Mouse (Mus musculus): ENCODE data around the gene Vmac.

The Vmac gene

GRCm38 (mm10) chr17:56738221-56738620, 20.4 kb upstream of the Vmac start:
- no peak for DNase-seq

DNA sequence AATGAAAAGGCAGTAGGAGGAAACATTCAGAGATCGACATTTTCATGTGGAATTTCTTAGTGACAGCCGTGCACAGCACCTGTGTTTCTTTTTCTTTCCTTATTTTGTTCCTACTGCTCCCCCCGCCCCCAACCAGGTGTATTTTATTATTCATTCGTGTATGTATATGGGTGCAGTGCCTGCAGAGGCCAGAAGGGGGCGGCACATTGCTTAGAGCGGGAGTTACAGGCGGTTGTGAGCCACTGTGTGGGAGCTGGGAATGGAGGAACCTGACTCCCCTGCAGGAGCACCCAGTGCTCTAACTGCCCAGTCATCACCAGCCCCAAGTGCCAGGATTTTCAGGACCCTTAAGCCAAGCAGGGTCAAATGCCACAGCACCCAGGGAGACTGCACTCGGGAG, 18.7 kb upstream of the Vmac start:
- no peak for DNase-seq

- no peak for DNase-seq
These were observed 11.8 kb upstream of the Vmac start for GRCm38 (mm10) chr17:56729656-56730055.

DNA sequence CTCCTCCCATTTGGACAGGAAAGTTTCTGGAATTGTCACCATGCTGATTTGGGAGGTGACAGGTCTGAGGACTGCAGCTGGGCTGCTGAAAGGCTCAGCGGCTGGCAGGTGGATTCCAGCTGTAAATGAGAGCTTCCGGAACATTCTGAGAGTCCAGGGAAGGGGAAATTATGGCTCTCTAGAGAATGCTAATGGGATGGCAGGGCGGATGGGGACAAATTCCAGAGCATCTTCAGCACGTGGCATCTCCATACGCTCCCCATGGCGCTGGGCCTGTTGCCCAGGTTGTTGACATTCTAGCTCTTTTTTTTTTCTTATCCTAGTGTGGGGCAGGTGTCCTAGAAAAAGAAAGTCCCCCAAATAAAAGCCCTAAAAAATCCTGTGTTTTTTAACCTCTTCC, 11.3 kb upstream of the Vmac start:
- DNase-seq, result peak; percentile 88

DNA sequence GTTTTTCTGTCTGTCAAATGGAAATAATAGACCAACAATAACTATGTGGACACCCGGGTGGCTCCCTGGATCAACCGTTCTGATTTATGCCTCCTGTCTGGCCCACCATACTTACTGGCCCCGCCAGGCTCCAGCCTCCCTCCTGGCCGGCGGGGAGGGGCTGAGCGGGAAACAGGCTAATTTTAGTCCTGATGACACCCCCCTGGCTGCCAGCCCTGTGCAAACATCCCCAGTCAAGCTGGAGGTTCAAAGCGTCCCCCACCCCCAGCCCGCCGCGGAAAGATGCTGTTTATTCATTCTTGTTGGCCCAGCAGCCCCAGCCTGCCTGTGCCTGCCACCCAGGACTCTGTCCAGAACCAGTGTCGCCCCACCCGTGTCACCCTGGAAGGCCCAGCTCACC, 10.3 kb upstream of the Vmac start:
- peak; percentile 92 for DNase-seq

GRCm38 (mm10) chr17:56727659-56728058, 9.8 kb upstream of the Vmac start:
- DNase-seq, result peak; percentile 86

GRCm38 (mm10) chr17:56727029-56727649, 9.3 kb upstream of the Vmac start:
- peak; percentile 90 for DNase-seq

DNA sequence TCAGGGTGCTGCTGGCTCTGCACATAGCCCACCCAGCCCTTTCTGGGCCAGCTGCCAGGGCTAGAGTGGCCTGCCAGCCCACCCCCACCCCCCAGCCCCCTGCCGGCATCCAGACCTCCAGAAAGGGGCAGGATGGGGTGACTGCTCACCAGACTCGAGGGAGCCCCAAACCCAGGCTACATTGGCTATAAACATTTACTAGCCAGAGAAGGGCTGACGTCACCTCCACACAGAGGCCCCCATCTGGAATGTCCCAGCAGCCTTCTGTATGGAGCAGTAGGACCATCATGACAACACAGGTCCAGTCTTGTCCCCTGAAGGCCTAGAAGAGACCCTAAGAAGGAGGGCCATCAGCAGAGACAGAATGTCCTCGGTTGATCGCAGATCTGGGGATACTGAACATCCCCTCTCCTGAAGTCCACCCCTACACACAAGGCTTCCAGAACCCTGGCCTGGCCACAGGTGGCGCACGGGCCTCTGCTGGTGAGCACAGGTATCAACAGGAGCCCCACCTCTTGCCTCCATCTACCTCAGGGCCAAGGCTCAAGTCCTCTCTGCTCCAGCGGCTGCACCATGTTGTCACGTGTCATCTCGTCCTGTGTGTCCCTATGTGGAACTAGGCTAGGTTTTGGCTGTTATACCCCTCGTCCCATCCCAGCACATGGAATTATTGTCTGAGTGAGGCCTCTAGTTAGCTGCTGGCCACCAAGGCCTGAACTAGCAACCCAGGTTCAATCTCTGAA, 5.8 kb upstream of the Vmac start:
- DNase-seq, result peak; percentile 88

GRCm38 (mm10) chr17:56722441-56722840, 4.6 kb upstream of the Vmac start:
- no peak for DNase-seq

- peak; percentile 100 for DNase-seq
These were observed 1.0 kb downstream of the Vmac start for GRCm38 (mm10) chr17:56716655-56717362.

- DNase-seq, result peak; percentile 94
These were observed 1.7 kb downstream of the Vmac start for GRCm38 (mm10) chr17:56715914-56716654.

DNA sequence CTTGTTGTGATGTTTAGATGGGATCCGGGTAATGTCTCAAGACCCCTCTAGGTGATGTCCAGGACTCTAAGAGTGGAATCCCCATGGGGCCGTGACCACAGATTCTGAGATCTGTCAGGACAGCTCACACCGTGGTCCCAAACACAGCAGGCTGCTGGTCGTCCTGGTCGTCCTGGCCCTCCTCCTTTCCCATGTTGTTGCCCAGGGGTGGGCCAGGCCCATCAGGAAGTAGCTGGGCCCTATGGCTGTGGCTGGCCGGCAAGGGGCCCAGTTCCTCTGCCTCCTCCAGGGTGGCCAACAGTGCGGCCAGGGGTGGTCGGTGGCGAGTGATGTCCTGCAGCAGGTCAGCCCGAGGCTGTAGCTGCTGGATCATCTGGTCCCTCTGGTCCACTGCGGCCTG, 2.5 kb downstream of the Vmac start:
- DNase-seq, result peak; percentile 94

DNA sequence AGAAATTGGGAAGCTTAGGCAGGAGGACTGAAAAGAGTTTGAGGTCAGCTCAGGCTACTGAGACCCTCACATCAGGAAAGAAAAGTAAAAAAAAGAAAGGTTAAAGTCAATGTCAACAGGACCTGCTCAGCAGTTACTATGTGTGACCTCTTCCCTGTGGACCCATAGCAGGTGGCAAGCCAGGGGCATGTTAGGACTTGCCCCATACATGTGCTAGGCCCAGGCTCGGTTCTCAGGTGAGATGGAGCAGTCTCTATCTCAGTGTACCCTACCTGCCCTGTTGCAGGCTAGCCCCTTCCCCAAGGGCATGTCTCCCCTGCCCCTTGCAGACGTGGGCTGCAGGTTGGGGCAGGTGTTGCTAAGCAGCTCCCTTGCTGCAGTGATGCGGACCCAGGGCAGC, 8.1 kb downstream of the Vmac start:
- DNase-seq, result no peak

- DNase-seq, result peak; percentile 86
These were observed 9.1 kb downstream of the Vmac start for GRCm38 (mm10) chr17:56708692-56709091.

DNA sequence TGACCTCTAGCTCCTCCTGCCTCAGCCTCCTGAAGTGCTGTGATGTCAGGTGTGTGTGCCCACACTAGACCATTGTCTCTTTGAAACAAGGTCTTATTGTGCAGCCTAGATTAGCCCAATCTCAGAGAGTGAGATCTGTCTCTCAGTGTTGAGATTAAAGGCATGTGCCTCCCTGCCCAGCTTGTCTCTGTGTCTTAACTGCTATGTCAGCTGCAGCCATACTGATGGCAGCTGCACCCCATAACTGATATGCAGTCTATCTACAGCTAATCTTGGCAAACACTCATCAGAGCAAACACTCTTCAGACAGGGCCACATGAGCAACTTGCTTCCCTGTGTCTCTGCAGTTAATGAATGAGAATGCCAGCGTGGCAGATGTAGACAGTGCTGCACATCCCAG, 11.3 kb downstream of the Vmac start:
- no peak for DNase-seq

DNA sequence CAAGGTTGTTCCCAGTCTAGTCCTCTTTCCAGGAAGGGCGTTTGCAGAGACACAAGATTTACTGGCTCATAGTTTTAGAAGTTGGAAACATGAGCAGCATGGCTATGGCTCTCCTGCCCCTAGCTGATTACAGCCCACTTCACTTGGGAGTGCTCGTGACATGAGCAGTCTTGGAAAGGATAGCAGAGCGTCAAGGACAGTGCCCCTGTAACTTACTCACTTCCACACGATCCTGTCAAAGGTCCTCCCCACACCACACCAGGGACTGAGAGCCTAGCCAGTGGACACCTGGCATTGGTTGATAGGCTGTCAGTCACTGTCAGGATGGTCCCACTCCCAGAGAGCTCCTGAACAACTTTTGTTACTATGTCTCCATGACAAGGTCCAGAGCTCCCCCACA, 14.8 kb downstream of the Vmac start:
- peak; percentile 95 for DNase-seq

GRCm38 (mm10) chr17:56700451-56700850, 17.4 kb downstream of the Vmac start:
- peak; percentile 96 for DNase-seq

DNA sequence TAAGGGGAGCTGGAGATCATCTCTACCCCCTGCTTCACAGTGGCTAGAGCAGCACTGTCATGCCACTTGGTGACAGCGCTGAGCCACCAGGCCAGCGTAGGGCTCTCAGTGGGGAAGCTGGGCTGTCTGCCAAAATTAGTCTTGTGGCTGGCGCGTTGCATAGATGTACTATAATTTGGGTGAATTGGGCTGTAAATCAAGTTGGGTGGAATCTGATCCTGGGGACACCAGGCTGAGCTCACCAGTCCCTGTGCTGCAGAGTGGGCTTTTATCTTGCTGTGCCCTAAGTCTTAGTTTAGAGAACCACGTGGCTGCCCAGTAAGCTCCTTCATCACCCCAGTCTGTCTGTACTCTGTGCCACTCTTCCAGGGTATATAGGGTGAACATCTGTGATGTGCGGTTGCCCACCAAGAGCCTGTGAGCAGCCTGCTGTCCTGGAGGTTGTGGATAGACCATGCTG, 23.9 kb downstream of the Vmac start:
- DNase-seq, result peak; percentile 94

- DNase-seq, result no peak
These were observed 24.4 kb downstream of the Vmac start for GRCm38 (mm10) chr17:56693395-56693794.

DNA sequence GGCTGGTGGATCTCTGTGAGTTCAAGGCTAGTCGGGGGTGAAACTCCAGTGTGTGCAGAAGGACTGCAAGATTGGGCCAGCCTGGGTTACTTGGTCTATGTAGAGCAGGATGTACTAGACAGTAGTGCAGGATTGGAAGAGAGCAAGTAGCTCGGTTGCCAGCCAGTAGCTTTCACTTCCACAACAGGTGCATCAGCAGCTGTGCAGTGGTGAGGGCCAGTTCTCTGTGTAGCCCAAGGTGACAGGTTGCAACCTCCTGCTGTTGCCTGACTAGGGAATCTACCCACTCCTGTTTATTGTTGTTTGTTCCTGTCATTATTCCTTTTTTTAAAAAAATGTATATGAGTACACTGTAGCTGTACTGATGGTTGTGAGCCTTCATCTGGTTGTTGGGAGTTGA, 29.1 kb downstream of the Vmac start:
- no peak for DNase-seq

DNA sequence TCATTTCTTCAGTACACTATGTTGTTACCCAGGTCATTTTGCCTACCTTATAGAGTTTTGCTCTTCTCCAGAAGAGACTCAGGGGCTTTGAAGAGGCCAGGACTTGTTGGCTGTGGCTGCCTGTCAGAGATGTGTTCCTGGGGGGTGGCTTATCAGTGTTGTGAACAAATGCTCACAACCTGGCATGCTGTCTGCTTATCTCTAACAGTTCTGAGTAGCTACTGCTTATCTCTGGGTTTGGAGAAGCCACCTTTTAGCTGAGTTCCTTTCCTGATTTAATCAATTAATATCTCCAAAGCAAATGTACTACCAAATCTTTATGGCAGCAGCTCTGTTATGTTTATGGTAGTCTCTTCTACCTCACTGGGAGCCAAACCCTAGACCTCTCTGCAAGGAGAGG, 29.8 kb downstream of the Vmac start:
- no peak for DNase-seq

DNA sequence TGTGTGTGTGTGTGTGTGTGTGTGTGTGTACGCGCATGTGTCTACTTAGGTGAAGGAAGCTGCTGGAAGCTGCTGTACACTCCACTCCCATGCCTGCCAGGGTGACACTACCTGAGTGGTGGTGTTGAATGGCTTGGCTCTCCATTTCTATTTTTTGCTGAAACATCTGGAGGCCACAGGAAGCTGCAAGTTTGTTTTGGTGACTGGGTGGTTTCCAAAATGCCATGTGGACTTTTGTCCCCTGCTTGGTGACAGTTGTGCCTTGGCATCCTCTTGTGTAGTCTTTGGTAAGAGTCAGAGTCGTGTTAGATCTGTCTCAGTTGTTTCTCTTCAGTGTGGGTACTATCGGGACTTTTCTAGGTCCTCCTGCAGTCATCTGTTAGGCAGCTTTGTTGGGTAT, 31.0 kb downstream of the Vmac start:
- DNase-seq, result no peak

- no peak for DNase-seq
These were observed 33.2 kb downstream of the Vmac start for GRCm38 (mm10) chr17:56684649-56685048.
